Mouse (Mus musculus) MEL (cell line): Measurements from ENCODE around the gene Mfsd8. TPM values are rescaled to one million over a fixed set of nuclear protein-coding genes. Genes with fewer than 3 reads are reported as not detected.

Source experiments
- polyA plus RNA-seq, 2 experiments: library from polyadenylated mRNA; stranded (reverse) in 1 of 2; unstranded in 1 of 2; fragments of >175 nt in 1 of 2; fragments of >200 nt in 1 of 2; gene quantifications; 2 replicates each; pipeline versions ENCODE4 v1.2.1 to v1.2.4; 2012; ENCODE audit warnings: low replicate concordance in 2 of 2, low read depth in 1 of 2; ENCODE audit not compliant: insufficient read length in 2 of 2, insufficient read depth in 1 of 2, missing spikeins in 1 of 2
- total RNA-seq: library from RNA; depleted of rRNA; stranded (reverse); fragments of 300-350 nt; gene quantifications from 2 replicates; pipeline ENCODE4 v1.2.3, GENCODE M21; 2012; rRNA removed

Mfsd8 gene
- total and polyA plus RNA-seq, 3 experiments = 4.0 to 6.4 TPM; not detected in 1

Other genes starting within 250 kb of the Mfsd8 start
- gene Slc25a31, start 138.0 kb downstream of the Mfsd8 start, total RNA-seq = not detected in 2 replicates
- not detected for gene Slc25a31, start 138.0 kb downstream of the Mfsd8 start, polyA plus RNA-seq
- gene Hspa4l, start 102.4 kb downstream of the Mfsd8 start, total RNA-seq = 35.7 and 37.4 TPM in 2 replicates
- gene Hspa4l, start 102.4 kb downstream of the Mfsd8 start, polyA plus RNA-seq = 10 to 100 TPM; 19.2 to 37.2 TPM
- gene Plk4, start 46.9 kb downstream of the Mfsd8 start, total RNA-seq = 60.3 and 71.0 TPM in 2 replicates
- gene Plk4, start 46.9 kb downstream of the Mfsd8 start, polyA plus RNA-seq = 100 to 1,000 TPM in 1 of 2 experiments, 10 to 100 TPM in 1; 57.6 to 381 TPM
- 1.3 and 2.9 TPM in 2 replicates for gene Abhd18, start 84 bp upstream of the Mfsd8 start, total RNA-seq
- 1 to 10 TPM in 1 of 2 experiments, not detected in 1; 3.6 TPM for gene Abhd18, start 84 bp upstream of the Mfsd8 start, polyA plus RNA-seq
- not detected in 2 replicates for gene 1700034I23Rik, start 55.7 kb upstream of the Mfsd8 start, total RNA-seq
- not detected for gene 1700034I23Rik, start 55.7 kb upstream of the Mfsd8 start, polyA plus RNA-seq
- gene Larp1b, start 102.9 kb upstream of the Mfsd8 start, total RNA-seq = 30.1 and 30.4 TPM in 2 replicates
- 10 to 100 TPM in 1 of 2 experiments, not detected in 1; 33.3 TPM for gene Larp1b, start 102.9 kb upstream of the Mfsd8 start, polyA plus RNA-seq
- gene Pgrmc2, start 236.2 kb upstream of the Mfsd8 start, total RNA-seq = 23.2 and 23.8 TPM in 2 replicates
- gene Pgrmc2, start 236.2 kb upstream of the Mfsd8 start, polyA plus RNA-seq = 10 to 100 TPM in 1 of 2 experiments, not detected in 1; 52.8 TPM